Mouse (Mus musculus): ENCODE measurements around the gene Hap1. TPM values are rescaled to one million over a fixed set of nuclear protein-coding genes. Genes with fewer than 3 reads are reported as not detected.
"Not testable (repeated sequence)": the region's sequence is repeated elsewhere in the genome, so short reads cannot be mapped to it uniquely, and the experiment has no call there.

Gene Hap1
- total RNA-seq, 2 experiments from 2014 or later: 109 to 139 TPM

DNA sequence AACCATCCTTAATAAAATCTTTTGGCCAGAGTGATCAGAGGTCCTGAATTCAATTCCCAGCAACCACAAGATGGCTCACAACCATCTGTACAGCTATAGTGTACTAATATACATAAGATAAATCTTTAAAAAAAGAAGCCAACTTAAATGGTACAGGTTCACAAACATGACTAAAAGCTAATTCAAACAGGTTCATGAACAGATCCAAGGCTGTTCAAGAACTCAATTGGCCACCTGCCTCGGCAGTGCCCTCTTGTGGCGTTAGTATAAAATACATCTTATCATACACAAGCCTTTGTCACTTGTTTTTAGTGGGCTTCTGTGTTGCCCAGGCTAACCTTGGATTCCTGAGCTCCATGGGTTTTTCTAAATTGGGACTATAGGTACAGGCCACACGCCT lies 32.4 kb downstream of the Hap1 start:
- intact Hi-C loops (cut with DNase I): no loop called here
- DNase-seq (ENCODE audit: extremely low spot score in 1 of 2, low spot score in 2 of 2): peak in 1 of 2 experiments; percentile 62

DNA sequence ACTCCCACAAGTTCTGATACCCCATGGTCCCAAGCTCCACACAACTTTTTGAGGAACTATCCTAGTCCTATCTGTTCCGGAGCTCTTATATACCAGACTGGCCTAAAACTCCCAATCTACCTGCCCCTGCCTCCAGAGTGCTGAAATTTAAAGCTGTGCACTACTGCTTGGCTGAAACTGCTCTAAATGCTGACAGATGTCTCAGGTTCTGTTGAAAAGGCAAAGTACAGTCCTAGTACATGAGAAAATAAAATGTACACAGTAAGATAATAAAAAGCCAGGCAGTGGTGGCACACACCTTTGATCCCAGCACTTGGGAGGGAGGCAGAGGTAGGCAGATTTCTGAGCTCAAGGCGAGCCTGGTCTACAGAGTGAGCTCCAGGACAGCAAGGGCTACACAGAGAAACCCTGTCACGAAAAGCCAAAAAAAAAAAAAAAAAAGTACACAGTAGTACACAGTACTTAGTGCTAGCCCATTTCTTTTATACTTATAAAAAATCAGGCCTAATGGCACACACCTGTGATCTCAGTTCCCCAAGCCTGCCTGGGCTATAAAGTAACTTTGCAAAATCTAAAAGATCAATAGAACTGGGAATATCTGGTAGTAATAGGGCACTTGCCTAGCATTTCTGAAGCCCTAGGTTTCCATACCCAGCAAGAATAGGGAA lies 33.2 kb downstream of the Hap1 start:
- DNase-seq (ENCODE audit: extremely low spot score in 1 of 2, low spot score in 2 of 2): no peak
- intact Hi-C loops (cut with DNase I): no loop called here

DNA sequence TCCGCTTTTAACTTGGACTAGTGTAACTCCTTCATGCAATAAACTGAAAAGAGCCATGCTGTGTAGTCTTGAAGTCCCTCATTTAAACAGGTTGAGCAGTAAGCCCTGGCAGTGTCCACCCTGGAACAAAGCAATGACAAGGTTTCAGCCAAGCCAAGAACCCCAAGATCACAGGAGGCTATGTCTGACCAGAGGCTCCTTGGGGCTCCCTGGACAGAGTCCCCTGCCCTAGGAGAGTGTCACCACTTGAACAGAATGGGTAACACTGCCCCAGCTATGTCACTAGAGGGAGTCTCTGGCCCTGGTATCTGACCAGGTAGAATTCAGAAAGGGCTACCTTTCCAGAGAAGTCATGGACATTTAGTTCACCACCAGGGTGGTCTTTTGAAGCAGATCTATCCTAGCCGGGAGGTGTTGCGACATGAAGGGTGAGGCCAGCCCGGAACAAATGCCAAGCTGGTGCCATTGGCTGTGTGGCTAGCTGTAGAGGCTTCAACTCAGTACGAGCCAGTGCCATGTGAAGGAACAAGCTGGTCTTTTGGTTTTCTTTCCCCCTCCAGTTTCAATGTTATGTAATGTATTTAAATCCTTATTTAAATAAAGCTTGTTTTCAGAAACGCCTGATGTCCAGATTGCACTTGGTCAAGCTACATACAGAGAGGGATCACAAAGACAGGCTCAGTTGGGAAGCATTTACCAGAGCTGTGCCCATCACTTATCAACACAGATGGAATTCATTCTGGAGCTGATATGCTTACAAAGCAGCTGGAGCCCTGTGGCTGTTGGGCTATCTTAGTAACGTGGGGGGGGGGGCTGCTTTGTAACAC lies 34.2 kb downstream of the Hap1 start:
- DNase-seq (ENCODE audit: extremely low spot score in 1 of 2, low spot score in 2 of 2); intact Hi-C loops (cut with DNase I): not testable (repeated sequence)

DNA sequence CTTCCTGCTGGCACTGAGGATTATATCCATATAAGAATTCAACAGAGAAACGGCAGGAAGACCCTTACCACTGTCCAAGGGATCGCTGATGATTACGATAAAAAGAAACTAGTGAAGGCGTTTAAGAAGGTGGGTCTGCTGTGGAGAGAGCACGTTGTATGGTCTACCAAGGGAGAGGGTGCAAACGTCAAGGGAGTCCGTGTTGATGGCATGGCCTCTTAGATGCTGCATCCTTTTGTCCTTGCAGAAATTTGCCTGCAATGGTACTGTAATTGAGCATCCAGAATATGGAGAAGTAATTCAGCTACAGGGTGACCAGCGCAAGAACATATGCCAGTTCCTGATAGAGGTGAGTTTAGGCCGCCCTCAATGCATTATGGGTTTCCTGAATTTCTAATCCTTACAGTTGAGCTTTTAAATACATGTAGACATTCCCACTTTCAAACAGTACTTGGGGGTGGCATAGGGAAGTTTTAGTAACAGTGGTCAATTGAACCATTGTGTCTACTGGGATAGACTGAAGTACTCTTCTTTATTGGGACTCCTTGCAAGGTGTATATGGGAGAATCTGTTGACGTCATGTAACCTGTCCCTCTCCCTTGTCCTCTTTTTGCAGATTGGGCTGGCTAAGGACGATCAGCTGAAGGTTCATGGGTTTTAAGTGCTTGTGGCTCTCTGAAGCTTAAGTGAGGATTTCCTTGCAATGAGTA lies 35.1 kb downstream of the Hap1 start:
- DNase-seq (ENCODE audit: extremely low spot score in 1 of 2, low spot score in 2 of 2); intact Hi-C loops (cut with DNase I): not testable (repeated sequence)

DNA sequence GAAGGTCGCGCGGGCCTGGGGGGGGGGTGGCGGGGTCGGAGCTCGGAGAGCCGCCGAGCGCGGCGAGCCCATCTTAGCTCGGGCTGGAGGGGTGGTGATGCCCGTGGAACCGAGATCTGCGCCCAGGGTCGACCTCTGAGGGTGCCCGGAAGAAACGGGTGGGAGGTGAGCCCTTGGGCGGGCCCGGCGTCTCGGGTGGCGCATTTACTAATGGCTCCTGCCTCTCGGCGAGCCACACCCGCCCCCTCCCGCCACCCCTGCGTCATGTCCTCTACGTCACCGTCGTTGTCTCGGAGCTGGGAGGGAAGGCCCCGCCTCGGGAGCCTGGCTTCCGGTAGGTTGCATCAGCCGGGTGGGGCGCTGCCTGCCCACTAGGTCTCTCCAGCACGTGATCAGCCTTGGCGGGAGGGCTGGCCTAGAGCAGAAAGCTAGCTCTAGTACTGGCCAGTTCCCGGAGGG lies 35.7 kb downstream of the Hap1 start:
- peak; percentile 89 to 98 for DNase-seq (ENCODE audit: extremely low spot score in 1 of 2, low spot score in 2 of 2)
- intact Hi-C loops (cut with DNase I): no loop called here

DNA sequence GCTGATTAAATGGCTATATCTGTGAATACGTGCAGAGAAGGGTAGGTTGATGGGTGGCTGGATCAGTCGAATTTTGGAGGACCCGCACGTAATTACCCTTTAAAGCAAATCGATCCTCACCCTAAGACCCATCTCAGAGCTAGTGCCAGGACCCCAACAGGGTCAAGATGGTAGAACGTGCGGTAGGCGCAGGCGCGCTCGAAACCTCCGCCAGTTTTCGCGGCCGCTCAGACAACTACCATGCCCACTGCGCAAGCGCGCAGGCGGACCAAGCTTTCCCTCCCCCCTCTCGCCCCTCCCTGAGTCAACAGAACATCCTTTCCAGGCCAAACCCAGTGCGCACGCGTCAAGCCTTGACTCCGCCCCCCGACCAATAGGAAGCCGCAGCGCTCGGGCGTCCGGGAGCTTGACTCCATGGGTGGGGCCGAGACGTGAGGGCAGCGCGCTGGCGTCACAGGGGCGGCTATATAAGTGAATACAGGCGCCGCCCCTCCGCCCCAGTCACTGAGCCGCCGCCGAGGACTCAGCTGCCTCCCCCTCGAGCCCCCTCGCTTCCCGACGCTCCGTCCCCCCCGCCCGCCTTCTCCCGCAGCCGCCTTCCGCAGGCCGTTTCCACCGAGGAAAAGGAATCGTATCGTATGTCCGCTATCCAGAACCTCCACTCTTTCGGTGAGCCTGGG lies 36.3 kb downstream of the Hap1 start, which contains the start of gene Eif1:
Eif1 (plus strand) TSS at position 394 of the 680 bp plus-strand sequence.
- intact Hi-C loops (cut with DNase I): no loop called here
- DNase-seq (ENCODE audit: extremely low spot score in 1 of 2, low spot score in 2 of 2): peak; percentile 99 to 100

- DNase-seq (ENCODE audit: extremely low spot score in 1 of 2, low spot score in 2 of 2): no peak
- intact Hi-C loops (cut with DNase I): no loop called here
Measured at GRCm38 (mm10) chr11:100318529-100319451, 37.1 kb downstream of the Hap1 start.

DNA sequence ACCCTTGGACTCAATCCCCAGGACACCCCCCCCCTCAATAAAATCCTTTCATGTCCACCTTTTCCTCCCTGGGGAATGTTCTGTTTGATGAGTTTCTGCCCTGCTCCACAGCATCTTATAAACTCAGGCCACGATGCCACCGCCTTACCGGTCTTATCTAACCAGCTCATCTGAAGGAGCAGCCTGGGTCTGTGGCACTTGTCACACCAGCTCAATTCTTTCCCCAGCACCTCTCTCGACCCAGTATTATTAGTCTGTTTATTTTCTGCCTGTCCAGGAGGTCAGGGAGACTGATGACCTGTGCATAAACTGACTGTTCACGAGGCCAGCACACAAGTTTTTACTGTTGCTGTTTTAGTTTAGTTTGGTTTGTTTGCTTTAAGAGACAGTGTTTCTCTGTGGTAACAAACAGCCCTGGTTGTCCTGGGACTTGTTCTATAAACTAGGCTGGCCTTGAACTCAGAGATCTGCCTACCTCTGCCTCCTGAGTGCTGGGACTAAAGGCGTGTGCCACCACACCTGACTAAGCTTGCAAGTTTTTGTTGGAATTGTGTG lies 38.0 kb downstream of the Hap1 start:
- intact Hi-C loops (cut with DNase I): no loop called here
- no peak for DNase-seq (ENCODE audit: extremely low spot score in 1 of 2, low spot score in 2 of 2)

DNA sequence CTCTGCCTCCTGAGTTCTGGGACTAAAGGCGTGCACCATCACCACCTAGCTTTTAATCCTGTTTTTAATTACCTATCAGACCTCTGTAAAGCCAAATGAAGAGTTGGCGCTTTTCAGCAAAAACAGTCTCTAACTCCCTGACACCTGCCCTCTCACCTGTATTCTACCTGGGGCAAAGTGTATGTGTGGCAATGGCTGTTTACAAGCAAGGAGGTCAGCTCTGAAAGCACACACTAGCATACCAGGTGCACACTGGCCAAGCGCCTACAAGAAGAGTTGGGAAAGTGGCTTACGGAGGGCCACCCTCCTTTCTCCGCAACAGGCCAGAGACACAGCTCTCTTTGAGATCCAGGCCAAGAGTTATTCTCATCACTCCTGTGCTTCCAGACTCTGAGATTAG lies 40.5 kb downstream of the Hap1 start:
- intact Hi-C loops (cut with DNase I): no loop called here
- no peak for DNase-seq (ENCODE audit: extremely low spot score in 1 of 2, low spot score in 2 of 2)

- intact Hi-C loops (cut with DNase I): no loop called here
- DNase-seq (ENCODE audit: extremely low spot score in 1 of 2, low spot score in 2 of 2): no peak
Measured at GRCm38 (mm10) chr11:100313424-100313823, 42.5 kb downstream of the Hap1 start.

GRCm38 (mm10) chr11:100312096-100312679 lies 43.7 kb downstream of the Hap1 start:
- intact Hi-C loops (cut with DNase I): no loop called here
- DNase-seq (ENCODE audit: extremely low spot score in 1 of 2, low spot score in 2 of 2): no peak

DNA sequence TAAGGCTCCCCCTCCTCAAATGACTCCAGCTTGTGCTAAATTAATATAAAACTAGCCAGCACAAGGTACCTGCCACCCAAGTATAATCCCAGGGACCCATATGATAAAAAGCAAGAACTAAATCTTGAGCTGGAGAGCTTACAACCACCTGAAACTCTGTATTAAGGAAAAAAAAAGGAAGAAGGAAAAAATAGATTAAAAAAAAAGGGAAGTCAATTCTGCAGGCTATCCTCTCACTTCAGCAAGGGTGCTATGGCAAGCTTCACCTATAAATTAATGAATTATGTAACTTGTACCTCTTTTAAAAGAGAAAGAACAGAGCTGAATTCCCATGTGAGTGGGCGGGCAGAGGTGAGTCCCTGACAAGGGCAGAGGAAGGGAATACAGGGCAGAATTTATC lies 44.3 kb downstream of the Hap1 start:
- intact Hi-C loops (cut with DNase I): no loop called here
- no peak for DNase-seq (ENCODE audit: extremely low spot score in 1 of 2, low spot score in 2 of 2)

GRCm38 (mm10) chr11:100308672-100309071 lies 47.3 kb downstream of the Hap1 start:
- DNase-seq (ENCODE audit: extremely low spot score in 1 of 2, low spot score in 2 of 2): not testable (repeated sequence)

DNA sequence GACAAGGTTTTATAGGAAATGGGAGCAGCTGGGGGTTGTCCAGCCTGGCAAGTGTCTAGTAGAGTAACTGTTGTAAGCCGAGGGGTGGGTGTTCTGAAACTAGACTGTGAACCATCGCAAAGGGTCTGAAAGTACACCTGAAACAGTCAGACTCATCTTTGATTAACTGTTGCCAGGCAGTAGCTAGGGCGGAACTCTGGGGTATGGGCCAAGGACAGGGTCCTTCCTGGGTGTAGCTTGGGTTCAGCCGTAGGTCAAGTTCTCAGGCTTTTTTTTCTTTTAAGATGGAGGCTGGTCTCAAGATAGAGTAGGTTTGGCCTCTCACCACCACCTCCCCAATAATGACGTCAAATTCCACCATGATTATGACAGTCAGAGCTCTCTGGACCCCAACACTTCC lies 48.0 kb downstream of the Hap1 start:
- intact Hi-C loops (cut with DNase I): no loop called here

More at GRCm38 (mm10) chr11:100308672-100309071, 47.3 kb downstream of the Hap1 start:
- intact Hi-C loops (cut with DNase I): not testable (repeated sequence)

DNA sequence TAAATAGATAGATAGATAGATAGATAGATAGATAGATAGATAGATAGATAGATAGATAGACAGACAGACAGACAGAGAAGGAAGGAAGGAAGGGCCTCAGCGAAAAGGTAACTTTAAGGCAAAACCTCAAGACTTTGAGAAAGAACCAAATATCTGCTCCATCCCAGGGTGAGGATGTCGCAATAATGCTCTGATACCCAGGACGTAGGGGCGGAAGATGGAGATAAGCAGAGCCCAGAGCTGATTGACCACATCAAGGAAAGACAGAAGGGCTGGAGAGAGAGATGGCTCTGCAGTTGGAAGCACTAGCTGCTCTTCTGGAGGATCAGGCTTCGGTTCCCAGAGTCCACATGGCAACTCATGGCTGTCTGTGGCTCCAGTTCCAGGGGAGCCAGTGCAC lies 54.6 kb downstream of the Hap1 start:
- no peak for DNase-seq (ENCODE audit: extremely low spot score in 1 of 2, low spot score in 2 of 2)
- intact Hi-C loops (cut with DNase I): no loop called here

More for the DNA sequence above, 48.0 kb downstream of the Hap1 start:
- no peak for DNase-seq (ENCODE audit: extremely low spot score in 1 of 2, low spot score in 2 of 2)

GRCm38 (mm10) chr11:100300293-100300692 lies 55.6 kb downstream of the Hap1 start:
- intact Hi-C loops (cut with DNase I): no loop called here
- DNase-seq (ENCODE audit: extremely low spot score in 1 of 2, low spot score in 2 of 2): peak in 1 of 2 experiments; percentile 47

Data from left cerebral cortex, postnatal 10 days (tissue).